Mouse (Mus musculus): ENCODE data around the gene Myo3b. TPM values are rescaled to one million over a fixed set of nuclear protein-coding genes. Genes with fewer than 3 reads are reported as not detected.
"Not testable (repeated sequence)": the region's sequence is repeated elsewhere in the genome, so short reads cannot be mapped to it uniquely, and the experiment has no call there.

The Myo3b gene
- polyA plus RNA-seq, 1 experiment from 2014 or later, result 0.25 TPM

DNA sequence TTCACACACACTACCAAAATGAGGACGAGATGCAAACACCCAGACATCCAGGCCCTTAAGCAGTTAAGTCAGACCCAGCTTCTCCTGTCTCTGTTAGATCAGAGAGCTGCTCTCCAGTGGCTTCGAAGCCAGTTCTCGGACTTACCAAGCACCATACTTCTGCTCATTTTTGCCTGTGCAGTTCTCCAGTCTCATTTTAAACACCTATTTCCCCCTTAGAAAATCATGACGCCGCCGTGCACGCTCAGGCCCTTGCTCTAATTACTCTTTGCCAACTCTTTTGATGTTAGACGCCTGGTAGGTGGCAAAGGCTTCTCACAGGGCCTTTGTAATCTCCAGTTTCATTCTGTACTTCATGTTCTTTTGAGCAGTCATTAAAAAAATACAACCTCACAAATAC, 179.5 kb downstream of the Myo3b start:
- H3K9ac ChIP-seq (replicated peaks; ENCODE audit: low read depth), result no peak overlapping the region
- H3K4me3 ChIP-seq (ENCODE audit: low read depth, low read length), result no peak overlapping the region
- no peaks in the 10 kb centered on the region for H3K36me3 ChIP-seq (ENCODE audit: insufficient read depth, low read length)
- ATAC-seq (no peak), DNase-seq (ENCODE audit: low spot score) (no peak)
- no peaks in the 10 kb centered on the region for H3K4me1 ChIP-seq (ENCODE audit: insufficient read depth, low read depth, low read length)
- H3K27me3 ChIP-seq (replicated peaks; ENCODE audit: insufficient read depth, low read length), result no peaks in the 10 kb centered on the region
- TF ChIP-seq CTCF (IDR thresholded peaks at IDR 0.05), result no peak
- no peak for TF ChIP-seq EP300 (IDR thresholded peaks at IDR 0.05)
- H3K9me3 ChIP-seq (ENCODE audit: low read length), result no peaks in the 10 kb centered on the region
- no peak overlapping the region for H3K27ac ChIP-seq (ENCODE audit: low read length)
- 71% methylated on average over 8 of the region's 8 CpGs for WGBS
- H3K4me2 ChIP-seq (replicated peaks; ENCODE audit: low read depth, low read length), result no peak overlapping the region

DNA sequence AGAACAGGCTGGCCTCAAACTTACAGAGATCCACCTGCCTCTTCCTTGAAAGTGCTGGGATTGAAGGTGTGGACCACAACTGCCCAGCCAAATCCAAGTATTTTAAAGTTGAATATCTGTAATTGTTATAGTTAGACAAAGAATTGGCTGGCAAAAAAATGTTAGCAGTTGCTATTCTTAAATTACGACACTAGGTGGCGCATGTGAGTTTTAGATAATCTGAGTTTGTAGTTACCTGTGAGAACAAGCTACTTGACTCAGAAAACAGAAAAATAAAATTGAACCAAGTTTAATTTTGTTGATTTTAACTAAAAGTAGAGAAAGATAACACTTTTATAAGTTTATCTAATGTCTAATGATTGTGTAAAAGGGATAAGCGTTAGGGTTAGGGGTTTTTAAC, 187.8 kb downstream of the Myo3b start:
- H3K9me3 ChIP-seq (ENCODE audit: low read length), result no peaks in the 10 kb centered on the region
- no peak overlapping the region for H3K4me3 ChIP-seq (ENCODE audit: low read depth, low read length)
- H3K36me3 ChIP-seq (ENCODE audit: insufficient read depth, low read length), result no peaks in the 10 kb centered on the region
- ATAC-seq (no peak), DNase-seq (ENCODE audit: low spot score) (peak; percentile 61)
- H3K9ac ChIP-seq (replicated peaks; ENCODE audit: low read depth), result no peak overlapping the region
- 4% methylated on average over 3 of the region's 3 CpGs for WGBS
- H3K27me3 ChIP-seq (replicated peaks; ENCODE audit: insufficient read depth, low read length), result no peaks in the 10 kb centered on the region
- no peak overlapping the region for H3K27ac ChIP-seq (ENCODE audit: low read length)
- no peak overlapping the region for H3K4me2 ChIP-seq (replicated peaks; ENCODE audit: low read depth, low read length)
- peak; percentile 72 for TF ChIP-seq CTCF (IDR thresholded peaks at IDR 0.05)
- TF ChIP-seq EP300 (IDR thresholded peaks at IDR 0.05), result no peak
- no peaks in the 10 kb centered on the region for H3K4me1 ChIP-seq (ENCODE audit: insufficient read depth, low read depth, low read length)

DNA sequence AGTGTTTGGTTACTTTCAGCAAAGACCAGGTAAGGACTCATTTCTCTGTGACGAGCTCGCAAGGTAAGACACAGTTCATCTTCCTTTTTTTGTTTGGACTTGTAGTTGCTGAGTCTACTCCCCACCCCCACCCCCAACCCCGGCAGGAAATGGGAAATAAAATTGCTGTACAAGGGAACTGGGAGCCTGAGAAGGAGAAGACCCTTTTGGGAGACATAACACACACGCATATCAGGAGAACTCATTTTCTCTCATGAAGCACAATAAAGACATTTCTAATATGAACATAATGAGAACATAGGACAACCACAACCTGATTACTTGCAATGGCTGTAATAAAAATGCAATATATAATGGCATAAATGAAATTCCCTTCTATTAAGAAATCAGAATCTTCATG, 195.5 kb downstream of the Myo3b start:
- H3K9me3 ChIP-seq (ENCODE audit: low read length); H3K27ac ChIP-seq (ENCODE audit: low read length); DNase-seq (ENCODE audit: low spot score); H3K4me1 ChIP-seq (ENCODE audit: insufficient read depth, low read depth, low read length); H3K27me3 ChIP-seq (replicated peaks; ENCODE audit: insufficient read depth, low read length); H3K4me2 ChIP-seq (replicated peaks; ENCODE audit: low read depth, low read length); H3K4me3 ChIP-seq (ENCODE audit: low read depth, low read length); H3K36me3 ChIP-seq (ENCODE audit: insufficient read depth, low read length); ATAC-seq; H3K9ac ChIP-seq (replicated peaks; ENCODE audit: low read depth): not testable (repeated sequence)
- WGBS, result 46% methylated on average over 3 of the region's 4 CpGs

DNA sequence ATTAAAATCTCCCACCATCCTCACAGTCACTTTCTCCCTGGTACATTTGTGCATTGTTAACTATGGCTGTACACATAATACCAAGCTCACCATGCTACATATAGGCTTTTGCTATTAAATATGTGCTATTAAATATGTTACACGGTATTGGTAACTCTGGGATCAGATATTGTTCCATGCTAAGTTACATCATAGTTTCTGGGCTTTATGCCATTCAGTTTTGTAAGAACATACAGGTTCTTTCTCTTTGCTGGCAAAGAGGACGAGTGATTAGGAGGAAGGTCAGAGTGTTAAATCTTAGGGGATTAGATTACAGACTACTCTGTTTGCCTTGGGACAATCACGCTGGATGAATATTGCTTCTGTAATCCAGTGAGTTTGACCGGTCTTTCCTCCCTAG, 207.1 kb downstream of the Myo3b start:
- Histone ChIP-seq H3K9ac (replicated peaks; ENCODE audit: low read depth) (no peak overlapping the region), H3K27ac (ENCODE audit: low read length) (no peak overlapping the region), H3K36me3 (ENCODE audit: insufficient read depth, low read length) (no peaks in the 10 kb centered on the region), H3K4me3 (ENCODE audit: low read depth, low read length) (no peak overlapping the region), H3K4me2 (replicated peaks; ENCODE audit: low read depth, low read length) (no peak overlapping the region), H3K4me1 (ENCODE audit: insufficient read depth, low read depth, low read length) (no peaks in the 10 kb centered on the region), H3K9me3 (ENCODE audit: low read length) (no peaks in the 10 kb centered on the region), H3K27me3 (replicated peaks; ENCODE audit: insufficient read depth, low read length) (no peaks in the 10 kb centered on the region)
- WGBS, result 50% methylated on average over 4 of the region's 4 CpGs
- DNase-seq (ENCODE audit: low spot score) (no peak), ATAC-seq (no peak)
- TF ChIP-seq EP300 (IDR thresholded peaks at IDR 0.05) (no peak), CTCF (IDR thresholded peaks at IDR 0.05) (no peak)

DNA sequence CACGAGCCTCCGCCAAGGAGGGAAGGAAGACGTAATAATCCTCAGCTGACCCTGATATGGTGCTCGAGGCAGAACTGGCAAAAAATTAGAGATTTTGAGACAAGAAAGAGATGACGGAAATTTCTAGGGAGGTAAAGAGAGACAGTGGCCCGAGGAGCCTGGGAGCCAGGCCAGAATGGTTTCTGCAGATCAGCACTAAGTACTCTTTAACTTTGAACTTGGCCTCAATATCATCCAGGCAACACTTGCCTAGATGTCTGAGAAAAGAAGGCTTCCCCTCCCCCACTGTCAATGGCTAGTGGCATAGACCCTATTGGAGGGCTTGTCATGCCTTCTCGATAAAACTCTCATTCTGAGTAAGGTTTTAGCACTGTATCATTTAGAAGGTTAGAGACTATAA, 209.7 kb downstream of the Myo3b start:
- Histone ChIP-seq H3K27me3 (replicated peaks; ENCODE audit: insufficient read depth, low read length) (no peaks in the 10 kb centered on the region), H3K4me2 (replicated peaks; ENCODE audit: low read depth, low read length) (no peak overlapping the region), H3K9me3 (ENCODE audit: low read length) (no peaks in the 10 kb centered on the region), H3K36me3 (ENCODE audit: insufficient read depth, low read length) (no peaks in the 10 kb centered on the region), H3K4me3 (ENCODE audit: low read depth, low read length) (no peak overlapping the region), H3K4me1 (ENCODE audit: insufficient read depth, low read depth, low read length) (no peaks in the 10 kb centered on the region), H3K27ac (ENCODE audit: low read length) (no peak overlapping the region), H3K9ac (replicated peaks; ENCODE audit: low read depth) (no peak overlapping the region)
- DNase-seq (ENCODE audit: low spot score) (no peak), ATAC-seq (no peak)
- WGBS, result 78% methylated on average over 7 of the region's 7 CpGs
- TF ChIP-seq EP300 (IDR thresholded peaks at IDR 0.05) (no peak), CTCF (IDR thresholded peaks at IDR 0.05) (no peak)

DNA sequence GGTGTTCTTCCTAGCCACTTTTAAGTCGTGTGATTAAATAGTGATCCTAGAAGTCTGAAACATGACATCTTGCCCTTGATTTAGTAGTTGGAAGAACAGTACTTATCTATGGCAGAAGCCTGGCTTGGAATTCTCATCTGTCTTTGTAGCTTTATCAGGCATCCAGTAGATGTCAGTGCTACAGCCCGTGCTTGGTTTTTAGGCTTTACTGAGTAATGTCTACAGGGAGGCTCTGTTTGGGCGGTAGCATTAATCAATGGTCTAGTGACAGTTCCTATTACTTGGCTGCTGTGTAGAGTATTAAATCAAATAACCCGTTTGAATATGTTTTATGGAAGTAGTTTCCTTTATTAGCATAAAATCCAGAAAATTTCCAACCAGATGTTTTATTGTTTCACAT, 210.9 kb downstream of the Myo3b start:
- WGBS, result 35% methylated on average over 4 of the region's 4 CpGs
- H3K9ac ChIP-seq (replicated peaks; ENCODE audit: low read depth), result no peak overlapping the region
- TF ChIP-seq EP300 (IDR thresholded peaks at IDR 0.05), result no peak
- TF ChIP-seq CTCF (IDR thresholded peaks at IDR 0.05), result 0 out of 2 replicates have a peak, but pooled peaks have one; percentile 5
- no peak overlapping the region for H3K27ac ChIP-seq (ENCODE audit: low read length)
- H3K9me3 ChIP-seq (ENCODE audit: low read length), result no peaks in the 10 kb centered on the region
- no peak overlapping the region for H3K4me3 ChIP-seq (ENCODE audit: low read depth, low read length)
- H3K27me3 ChIP-seq (replicated peaks; ENCODE audit: insufficient read depth, low read length), result no peaks in the 10 kb centered on the region
- H3K36me3 ChIP-seq (ENCODE audit: insufficient read depth, low read length), result no peaks in the 10 kb centered on the region
- no peaks in the 10 kb centered on the region for H3K4me1 ChIP-seq (ENCODE audit: insufficient read depth, low read depth, low read length)
- DNase-seq (ENCODE audit: low spot score) (no peak), ATAC-seq (no peak)
- H3K4me2 ChIP-seq (replicated peaks; ENCODE audit: low read depth, low read length), result no peak overlapping the region

DNA sequence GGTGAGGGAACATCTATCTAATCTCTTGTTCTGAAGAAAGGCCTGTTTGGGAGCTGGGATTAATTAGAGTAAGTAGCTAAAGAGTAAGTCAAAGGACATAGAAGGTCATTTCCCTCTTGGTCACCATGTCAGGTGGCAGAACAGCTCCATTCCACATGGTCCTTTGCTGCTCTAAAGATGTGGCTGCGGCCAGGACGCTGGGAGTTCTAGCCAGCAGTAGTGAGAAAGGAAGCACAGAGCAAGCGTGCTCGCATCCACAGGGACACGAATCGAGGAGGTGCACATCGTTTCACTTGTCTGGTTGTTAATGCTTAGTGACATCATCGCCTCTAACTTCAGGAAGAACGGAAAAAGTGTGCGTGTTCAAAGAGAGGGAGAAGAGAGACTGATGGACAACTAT, 212.3 kb downstream of the Myo3b start:
- no peak overlapping the region for H3K4me3 ChIP-seq (ENCODE audit: low read depth, low read length)
- WGBS, result 84% methylated on average over 10 of the region's 10 CpGs
- H3K9ac ChIP-seq (replicated peaks; ENCODE audit: low read depth), result no peak overlapping the region
- TF ChIP-seq EP300 (IDR thresholded peaks at IDR 0.05), result no peak
- TF ChIP-seq CTCF (IDR thresholded peaks at IDR 0.05), result no peak
- H3K4me1 ChIP-seq (ENCODE audit: insufficient read depth, low read depth, low read length), result no peaks in the 10 kb centered on the region
- H3K27me3 ChIP-seq (replicated peaks; ENCODE audit: insufficient read depth, low read length), result no peaks in the 10 kb centered on the region
- DNase-seq (ENCODE audit: low spot score) (no peak), ATAC-seq (no peak)
- H3K36me3 ChIP-seq (ENCODE audit: insufficient read depth, low read length), result no peaks in the 10 kb centered on the region
- H3K4me2 ChIP-seq (replicated peaks; ENCODE audit: low read depth, low read length), result no peak overlapping the region
- H3K27ac ChIP-seq (ENCODE audit: low read length), result no peak overlapping the region
- H3K9me3 ChIP-seq (ENCODE audit: low read length), result no peaks in the 10 kb centered on the region

Measured in lung, postnatal 0 days (tissue).